Mouse (Mus musculus) thymus, adult 2 months (tissue): ENCODE measurements at regions not wholly inside any gene's neighbourhood (a gene's known extent, or its start where the extent isn't known, plus 50 kb on each side); places are given as distances from the start of the nearest gene placed in this dataset.

ENCODE experiments used
- DNase-seq: peaks from one replicate; pipeline ENCODE4 v3.0.0; 2021
- H3K27ac ChIP-seq: fragments of 200-500 bp; 2 replicates; pipeline ENCODE4 v1.5.1; 2012; ENCODE audit warnings: low read length, control low read depth; ENCODE audit not compliant: control insufficient read depth, insufficient read depth
- H3K27me3 ChIP-seq: fragments of 200-500 bp; 2 replicates; pipeline ENCODE4 v1.6.1; 2012; ENCODE audit warnings: mild to moderate bottlenecking, low read length, moderate library complexity, mixed read lengths; ENCODE audit not compliant: control insufficient read depth, insufficient read depth
- H3K36me3 ChIP-seq: fragments of 200-500 bp; 2 replicates; pipeline ENCODE4 v1.6.1; 2012; ENCODE audit warnings: mild to moderate bottlenecking, low read length, moderate library complexity; ENCODE audit not compliant: control insufficient read depth, insufficient read depth
- H3K4me1 ChIP-seq: fragments of 200-500 bp; replicated peaks from 2 replicates; pipeline ENCODE4 v1.6.1; 2012; ENCODE audit warnings: low read length; ENCODE audit not compliant: control insufficient read depth, insufficient read depth
- H3K4me3 ChIP-seq: fragments of 200-500 bp; 2 replicates; pipeline ENCODE4 v1.5.1; 2012; ENCODE audit warnings: mild to moderate bottlenecking, low read length, control low read depth, moderate library complexity; ENCODE audit not compliant: control insufficient read depth, insufficient read depth
- CTCF ChIP-seq: fragments of 200-500 bp; IDR thresholded peaks from 2 replicates; pipeline ENCODE4 v1.5.1; 2012; ENCODE audit warnings: mild to moderate bottlenecking, control low read depth, low read length, moderate library complexity, borderline replicate concordance; ENCODE audit not compliant: control insufficient read depth, poor library complexity, insufficient read depth; ENCODE audit errors: extremely low read depth
- POLR2A ChIP-seq: fragments of 200-500 bp; IDR thresholded peaks from 2 replicates; pipeline ENCODE4 v1.6.1; 2012; ENCODE audit warnings: mild to moderate bottlenecking, low read length, control low read depth, moderate library complexity; ENCODE audit not compliant: control insufficient read depth, poor library complexity, insufficient read depth; ENCODE audit errors: extremely low read depth
- WGBS: fragments of 180-500 bp; shearing (Covaris S2); methylation state at CpG from one replicate; pipeline ENCODE4 v1.1.7; 2018; 5-methylcytosine and 5-hydroxymethylcytosine counted together

GRCm38 (mm10) chr16:9165763-9166310 lies 335.9 kb downstream of the 1810013L24Rik start:
- Histone ChIP-seq H3K4me3 (no peak overlapping the region), H3K36me3 (no peaks in the 10 kb centered on the region), H3K4me1 (no peaks in the 10 kb centered on the region), H3K27me3 (no peaks in the 10 kb centered on the region), H3K27ac (no peak overlapping the region)
- WGBS, result 78% methylated on average over 8 of the region's 8 CpGs
- TF ChIP-seq POLR2A (no peak), CTCF (no peak)
- no peak for DNase-seq

GRCm38 (mm10) chr16:9176402-9176801 lies 346.5 kb downstream of the 1810013L24Rik start:
- no peak for DNase-seq
- WGBS, result 70% methylated on average over 3 of the region's 3 CpGs
- H3K27ac ChIP-seq, result no peak overlapping the region
- TF ChIP-seq POLR2A (no peak), CTCF (no peak)
- H3K4me1 ChIP-seq, result no peaks in the 10 kb centered on the region
- no peak overlapping the region for H3K4me3 ChIP-seq
- H3K27me3 ChIP-seq, result no peaks in the 10 kb centered on the region
- H3K36me3 ChIP-seq, result no peaks in the 10 kb centered on the region

DNA sequence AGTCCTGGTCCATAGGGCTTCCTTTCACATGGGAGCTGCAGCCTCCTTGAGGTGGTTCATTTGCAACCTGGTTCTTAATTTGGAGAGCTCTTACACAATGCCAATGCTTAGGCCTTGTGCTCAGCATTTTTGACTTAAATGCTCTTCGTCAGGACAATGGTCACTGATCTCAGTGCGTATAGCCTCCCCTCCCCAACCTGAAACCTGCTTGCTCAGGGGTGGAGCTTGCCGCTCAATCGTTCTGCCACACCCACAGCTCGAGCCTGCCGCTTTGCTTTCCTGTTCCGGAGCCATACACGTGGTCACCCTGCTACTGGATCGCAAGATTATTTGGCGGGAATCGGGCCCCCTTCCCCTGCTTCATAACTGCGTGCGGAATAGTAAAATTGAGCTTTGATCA lies 365.9 kb downstream of the 1810013L24Rik start:
- H3K27ac ChIP-seq, result no peak overlapping the region
- no peak overlapping the region for H3K4me3 ChIP-seq
- no peak for DNase-seq
- H3K27me3 ChIP-seq, result no peaks in the 10 kb centered on the region
- 59% methylated on average over 13 of the region's 13 CpGs for WGBS
- no peaks in the 10 kb centered on the region for H3K4me1 ChIP-seq
- TF ChIP-seq POLR2A (no peak), CTCF (no peak)
- no peaks in the 10 kb centered on the region for H3K36me3 ChIP-seq

GRCm38 (mm10) chr16:9198903-9199532 lies 369.1 kb downstream of the 1810013L24Rik start:
- WGBS, result 86% methylated on average over 1 of the region's 1 CpGs
- H3K27me3 ChIP-seq, result no peaks in the 10 kb centered on the region
- no peak for DNase-seq
- no peaks in the 10 kb centered on the region for H3K36me3 ChIP-seq
- TF ChIP-seq POLR2A (no peak), CTCF (no peak)
- no peaks in the 10 kb centered on the region for H3K4me1 ChIP-seq
- H3K4me3 ChIP-seq, result no peak overlapping the region
- H3K27ac ChIP-seq, result no peak overlapping the region

DNA sequence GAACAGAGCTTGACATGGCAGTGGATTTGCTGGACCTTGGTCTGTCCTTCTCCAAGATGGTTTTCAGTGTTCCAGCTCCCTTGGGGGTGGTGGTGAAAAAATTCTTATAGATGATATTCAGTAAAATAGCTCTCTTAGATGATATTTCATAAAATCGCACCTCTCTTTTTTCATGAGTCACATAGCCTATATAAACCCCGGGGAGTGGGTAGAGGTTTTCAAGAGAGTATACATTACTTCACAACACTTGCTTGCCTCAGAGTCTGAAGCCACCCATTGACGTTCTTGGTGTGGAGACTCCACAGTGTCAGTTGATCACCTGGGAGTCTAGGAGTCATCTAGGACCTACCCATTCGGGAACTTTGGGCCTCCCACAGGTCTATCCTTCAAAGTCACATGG lies 378.7 kb downstream of the 1810013L24Rik start:
- no peak overlapping the region for H3K27ac ChIP-seq
- H3K27me3 ChIP-seq, result no peaks in the 10 kb centered on the region
- no peak overlapping the region for H3K4me3 ChIP-seq
- TF ChIP-seq CTCF, result no peak
- DNase-seq, result no peak
- H3K36me3 ChIP-seq, result no peaks in the 10 kb centered on the region
- 95% methylated on average over 4 of the region's 4 CpGs for WGBS
- H3K4me1 ChIP-seq, result no peaks in the 10 kb centered on the region

- no peak for DNase-seq
- 61% methylated on average over 6 of the region's 6 CpGs for WGBS
- no peaks in the 10 kb centered on the region for H3K4me1 ChIP-seq
- H3K27ac ChIP-seq, result no peak overlapping the region
- no peaks in the 10 kb centered on the region for H3K27me3 ChIP-seq
- no peak overlapping the region for H3K4me3 ChIP-seq
- no peaks in the 10 kb centered on the region for H3K36me3 ChIP-seq
- TF ChIP-seq CTCF, result no peak
- TF ChIP-seq POLR2A, result no peak
Measured at GRCm38 (mm10) chr16:9211485-9211884, 381.6 kb downstream of the 1810013L24Rik start.

- 62% methylated on average over 1 of the region's 1 CpGs for WGBS
- H3K27ac ChIP-seq, result no peak overlapping the region
- H3K4me1 ChIP-seq, result no peaks in the 10 kb centered on the region
- no peaks in the 10 kb centered on the region for H3K27me3 ChIP-seq
- no peaks in the 10 kb centered on the region for H3K36me3 ChIP-seq
- DNase-seq, result no peak
- no peak for TF ChIP-seq CTCF
- TF ChIP-seq POLR2A, result no peak
- H3K4me3 ChIP-seq, result no peak overlapping the region
Measured at GRCm38 (mm10) chr16:9215131-9215530, 385.2 kb downstream of the 1810013L24Rik start.
